Mouse (Mus musculus): ENCODE results near the gene Ccz1. TPM values are rescaled to one million over a fixed set of nuclear protein-coding genes. Genes with fewer than 3 reads are reported as not detected.

Ccz1 gene
- polyA plus RNA-seq (2012; rRNA removed): 53.6 and 54.9 TPM in 2 replicates

DNA sequence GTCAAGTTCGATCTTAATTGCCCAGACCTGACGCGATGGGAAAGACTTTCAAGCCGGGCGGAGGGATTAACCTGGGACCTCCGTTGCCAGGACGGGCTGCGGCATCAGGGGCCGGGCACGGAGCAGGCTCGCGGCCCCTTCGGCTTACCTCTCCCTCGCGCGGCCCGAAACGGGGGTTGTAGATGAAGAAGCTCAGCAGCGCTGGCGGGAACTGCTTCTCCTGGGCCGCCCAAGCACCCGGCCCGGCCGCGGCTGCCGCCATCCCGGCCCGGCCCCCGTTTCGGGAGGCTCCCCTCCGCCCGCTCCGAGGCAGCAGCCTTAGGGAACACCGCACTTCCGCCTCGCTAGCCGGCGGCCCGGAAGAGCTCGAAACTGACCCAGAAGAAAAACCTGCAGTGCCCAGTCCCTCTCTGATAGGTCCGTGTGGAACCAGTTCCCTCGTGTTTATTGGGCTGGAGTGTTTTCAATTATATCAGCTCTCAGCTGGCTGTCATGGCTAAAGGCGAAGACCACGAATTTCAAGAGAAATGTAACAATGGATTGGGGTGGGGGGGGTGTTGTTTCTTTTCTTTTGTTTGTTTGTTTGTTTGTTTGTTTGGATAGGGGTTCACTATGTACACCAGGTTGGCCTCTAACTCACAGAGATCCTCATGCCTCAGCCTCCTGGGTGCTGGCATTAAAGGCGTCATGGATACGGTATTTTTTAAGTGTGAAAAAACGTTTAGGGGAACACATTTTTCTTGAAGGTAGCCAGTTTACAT is at the start of gene Ccz1:
Gene Ccz1 (minus strand): TSS at position 327 of the 761 bp plus-strand sequence.
- TF ChIP-seq POLR2A (IDR thresholded peaks at IDR 0.05; ENCODE audit: borderline replicate concordance, extremely low read depth, insufficient read depth, insufficient read length, poor library complexity, severe bottlenecking): peak; percentile 75
- no peak for TF ChIP-seq CTCF (IDR thresholded peaks at IDR 0.05; ENCODE audit: borderline replicate concordance, extremely low read depth, insufficient read depth, insufficient read length)
- DNase-seq (ENCODE audit: low read depth): peak; percentile 96

DNA sequence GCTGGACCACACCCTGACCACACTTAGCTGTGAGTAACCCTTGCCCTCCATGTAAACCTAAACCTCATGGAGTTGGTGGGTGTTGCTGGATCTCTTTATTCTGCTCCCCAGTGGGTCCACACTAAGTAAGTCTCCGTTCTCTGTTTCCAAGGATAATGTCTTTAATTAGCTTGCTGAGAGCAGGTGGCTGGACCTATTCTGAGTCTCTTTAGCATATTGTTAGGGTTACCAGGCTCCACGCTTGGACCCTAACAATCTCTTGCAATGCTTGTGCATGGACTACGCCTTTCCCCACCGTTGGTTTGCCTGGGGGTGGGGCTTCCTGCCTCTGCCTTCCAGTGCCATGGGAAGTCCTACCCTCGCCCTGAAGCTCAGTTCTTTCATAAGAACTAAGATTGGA is 49.4 kb upstream of the Ccz1 start:
- no peak for TF ChIP-seq POLR2A (IDR thresholded peaks at IDR 0.05; ENCODE audit: borderline replicate concordance, extremely low read depth, insufficient read depth, insufficient read length, poor library complexity, severe bottlenecking)
- no peak for TF ChIP-seq CTCF (IDR thresholded peaks at IDR 0.05; ENCODE audit: borderline replicate concordance, extremely low read depth, insufficient read depth, insufficient read length)
- no peak for DNase-seq (ENCODE audit: low read depth)

DNA sequence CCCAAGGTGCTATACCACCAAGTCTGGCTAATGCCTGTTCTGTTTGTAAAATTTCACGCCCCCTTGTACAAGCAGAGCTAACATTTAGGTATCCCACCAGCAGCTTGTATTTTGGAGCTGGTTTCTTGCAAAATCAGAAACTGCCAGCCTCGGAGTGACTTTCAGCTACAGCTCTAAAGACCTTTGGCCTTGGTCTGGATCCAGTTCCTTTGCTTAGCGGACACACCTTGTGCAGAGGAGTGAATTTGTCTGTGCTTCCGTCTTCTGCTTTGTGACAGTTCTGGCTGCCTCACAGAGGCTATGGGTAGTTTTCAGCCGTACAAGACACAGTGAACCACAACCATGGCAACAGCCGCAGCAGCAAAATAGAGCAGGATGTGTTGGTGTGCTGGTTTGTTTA is 39.7 kb upstream of the Ccz1 start:
- no peak for TF ChIP-seq POLR2A (IDR thresholded peaks at IDR 0.05; ENCODE audit: borderline replicate concordance, extremely low read depth, insufficient read depth, insufficient read length, poor library complexity, severe bottlenecking)
- TF ChIP-seq CTCF (IDR thresholded peaks at IDR 0.05; ENCODE audit: borderline replicate concordance, extremely low read depth, insufficient read depth, insufficient read length): no peak
- DNase-seq (ENCODE audit: low read depth): no peak

DNA sequence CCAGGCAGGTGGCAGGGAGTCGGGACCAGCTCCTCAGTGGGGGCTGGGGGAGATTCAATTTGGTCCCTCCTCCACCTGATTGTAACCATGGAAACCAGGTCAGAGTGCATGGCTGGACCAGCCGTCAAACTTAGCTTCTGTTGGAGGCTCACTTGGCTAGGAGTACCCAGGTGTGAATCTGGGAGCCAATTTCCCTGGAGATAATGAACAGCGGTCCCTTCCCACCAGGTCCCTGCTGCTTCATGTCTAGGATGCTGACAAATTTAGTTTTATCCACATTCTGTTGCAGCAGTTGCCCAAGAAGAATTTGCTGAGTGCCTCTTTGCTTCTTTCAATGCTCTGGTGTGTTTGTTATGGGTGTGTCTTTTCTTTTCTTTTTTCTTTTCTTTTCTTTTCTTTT is 38.8 kb upstream of the Ccz1 start:
- TF ChIP-seq POLR2A (IDR thresholded peaks at IDR 0.05; ENCODE audit: borderline replicate concordance, extremely low read depth, insufficient read depth, insufficient read length, poor library complexity, severe bottlenecking): no peak
- no peak for TF ChIP-seq CTCF (IDR thresholded peaks at IDR 0.05; ENCODE audit: borderline replicate concordance, extremely low read depth, insufficient read depth, insufficient read length)
- DNase-seq (ENCODE audit: low read depth): peak; percentile 19

DNA sequence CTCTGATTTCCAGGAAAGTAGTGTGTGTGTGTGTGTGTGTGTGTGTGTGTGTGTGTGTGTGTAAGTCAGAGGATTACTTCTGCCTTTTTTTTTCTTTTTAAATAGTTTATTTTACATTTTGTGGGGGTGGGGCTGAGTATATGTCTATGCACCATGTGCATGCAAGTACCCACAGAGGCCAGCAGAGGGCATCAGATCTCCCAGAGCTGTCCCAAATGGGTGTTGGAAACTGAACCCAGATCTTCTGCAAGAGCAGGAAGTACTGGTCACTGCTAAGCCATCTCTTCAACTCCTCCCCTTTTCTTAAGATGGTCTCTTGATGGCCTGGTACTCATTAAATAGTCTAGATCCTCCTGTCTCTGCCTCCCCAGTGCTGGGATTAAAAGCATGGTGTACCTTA is 36.6 kb upstream of the Ccz1 start:
- DNase-seq (ENCODE audit: low read depth): no peak
- TF ChIP-seq CTCF (IDR thresholded peaks at IDR 0.05; ENCODE audit: borderline replicate concordance, extremely low read depth, insufficient read depth, insufficient read length) (peak; percentile 39; the same call in 1 of the 2 replicates), POLR2A (IDR thresholded peaks at IDR 0.05; ENCODE audit: borderline replicate concordance, extremely low read depth, insufficient read depth, insufficient read length, poor library complexity, severe bottlenecking) (no peak)

DNA sequence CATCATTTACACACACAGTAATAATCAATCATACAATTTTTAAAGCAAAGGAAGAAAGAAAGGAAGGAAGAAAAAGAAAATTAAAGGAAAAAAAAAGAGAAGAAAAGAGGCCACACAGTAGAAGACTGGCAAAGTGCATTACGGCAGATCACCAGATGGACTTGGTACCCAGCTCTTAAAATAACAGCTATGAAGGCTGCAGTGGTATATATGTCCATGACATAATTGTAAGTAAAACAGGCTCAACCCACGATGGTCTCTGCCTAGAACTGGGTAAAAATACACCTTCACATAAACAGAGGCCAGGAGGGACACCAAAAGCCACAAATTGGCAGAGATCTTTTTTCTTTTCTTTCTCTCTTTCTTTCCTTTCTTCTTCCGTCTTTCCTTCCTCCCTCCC is 35.2 kb upstream of the Ccz1 start:
- TF ChIP-seq CTCF (IDR thresholded peaks at IDR 0.05; ENCODE audit: borderline replicate concordance, extremely low read depth, insufficient read depth, insufficient read length) (no peak), POLR2A (IDR thresholded peaks at IDR 0.05; ENCODE audit: borderline replicate concordance, extremely low read depth, insufficient read depth, insufficient read length, poor library complexity, severe bottlenecking) (no peak)
- DNase-seq (ENCODE audit: low read depth): no peak

DNA sequence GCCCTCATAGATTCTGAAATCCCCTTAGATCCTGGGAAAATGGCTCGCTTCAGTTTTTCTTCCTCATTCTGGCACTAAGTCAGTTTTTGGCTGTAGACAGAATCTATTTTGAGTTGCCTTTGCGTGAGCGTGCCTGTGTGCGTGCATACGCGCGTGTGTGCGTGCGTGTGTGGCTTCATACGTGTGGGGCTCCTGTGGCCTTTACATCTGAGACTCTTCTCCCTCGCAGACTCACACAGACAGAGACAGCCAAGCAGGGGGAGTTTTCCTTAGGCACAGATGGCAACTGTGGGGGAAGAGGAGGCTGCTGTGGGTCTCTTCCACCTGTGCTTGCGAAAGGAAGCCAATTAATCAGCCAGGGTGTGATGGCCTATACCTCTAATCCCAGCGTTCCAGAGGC is 32.6 kb upstream of the Ccz1 start:
- peak; percentile 62 for DNase-seq (ENCODE audit: low read depth)
- no peak for TF ChIP-seq POLR2A (IDR thresholded peaks at IDR 0.05; ENCODE audit: borderline replicate concordance, extremely low read depth, insufficient read depth, insufficient read length, poor library complexity, severe bottlenecking)

DNA sequence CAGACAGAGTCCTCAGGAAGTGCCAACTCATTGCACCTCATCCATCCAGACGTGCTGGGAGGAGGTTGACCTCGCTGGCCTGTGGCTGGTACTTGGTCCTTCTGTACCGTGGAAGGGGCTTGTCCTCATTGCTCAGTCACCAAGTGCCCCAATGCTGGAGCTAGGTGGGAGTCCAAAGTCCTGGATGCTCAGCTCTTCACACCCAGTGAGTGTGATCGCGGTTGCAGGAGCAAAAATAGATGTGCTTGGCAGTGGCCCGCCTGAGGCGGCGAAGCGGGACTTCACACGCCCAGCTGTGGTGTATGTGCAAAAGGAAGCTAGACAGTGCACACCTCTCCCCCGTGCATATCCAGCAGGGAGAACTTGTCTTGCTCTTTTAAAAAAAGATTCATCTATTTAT is 28.5 kb upstream of the Ccz1 start:
- no peak for DNase-seq (ENCODE audit: low read depth)
- TF ChIP-seq CTCF (IDR thresholded peaks at IDR 0.05; ENCODE audit: borderline replicate concordance, extremely low read depth, insufficient read depth, insufficient read length): no peak
- no peak for TF ChIP-seq POLR2A (IDR thresholded peaks at IDR 0.05; ENCODE audit: borderline replicate concordance, extremely low read depth, insufficient read depth, insufficient read length, poor library complexity, severe bottlenecking)

DNA sequence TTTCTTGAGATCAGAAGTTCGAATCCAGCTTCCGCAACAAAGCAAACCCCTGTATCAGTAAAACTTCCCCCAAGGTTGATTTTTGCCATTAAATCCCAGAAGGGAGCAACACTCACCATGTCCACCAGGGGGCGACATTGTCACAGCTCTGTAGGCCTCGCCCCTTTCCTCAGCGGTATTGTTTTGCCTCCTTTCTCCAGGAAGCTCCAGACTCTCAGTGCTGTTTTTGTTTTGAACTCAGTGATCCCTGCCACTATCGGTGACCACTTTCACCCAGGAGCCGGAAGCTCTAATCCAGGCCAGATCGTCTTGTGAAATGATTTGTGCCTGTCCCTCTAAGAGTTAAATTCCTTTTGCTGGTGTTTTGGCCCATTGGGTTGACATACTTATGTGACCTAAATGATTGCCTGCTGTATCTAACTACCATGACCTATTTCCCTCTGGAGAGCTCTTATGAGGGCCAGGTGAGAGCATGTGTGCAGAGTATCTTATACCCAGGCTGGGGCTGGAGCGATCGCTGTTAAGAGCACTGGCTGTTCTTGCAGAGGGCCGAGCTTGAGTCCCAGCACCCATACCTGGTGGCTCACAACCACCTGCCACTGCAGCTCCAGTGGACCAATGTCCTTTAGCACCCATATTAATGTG is 26.2 kb upstream of the Ccz1 start:
- TF ChIP-seq POLR2A (IDR thresholded peaks at IDR 0.05; ENCODE audit: borderline replicate concordance, extremely low read depth, insufficient read depth, insufficient read length, poor library complexity, severe bottlenecking) (no peak), CTCF (IDR thresholded peaks at IDR 0.05; ENCODE audit: borderline replicate concordance, extremely low read depth, insufficient read depth, insufficient read length) (peak; percentile 94)
- DNase-seq (ENCODE audit: low read depth): peak; percentile 81

DNA sequence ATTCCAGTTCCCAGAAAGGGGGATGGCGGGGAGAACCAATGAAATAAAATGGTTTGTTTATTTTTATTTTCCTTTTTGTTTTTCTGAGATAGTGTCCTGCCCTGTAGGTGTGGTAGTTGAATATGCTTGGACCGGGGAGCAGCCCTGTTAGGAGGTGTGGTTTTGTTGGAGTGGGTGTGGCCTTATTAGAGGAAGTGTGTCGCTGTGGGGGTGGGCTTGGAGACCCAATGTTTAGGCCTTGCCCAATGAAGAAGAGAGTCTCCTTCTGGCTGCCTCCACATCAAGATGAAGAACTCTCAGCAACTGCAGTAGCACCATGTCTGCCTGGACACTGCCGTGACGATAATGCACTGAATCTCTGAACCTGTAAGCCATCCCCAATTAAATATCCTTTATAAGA is 25.2 kb upstream of the Ccz1 start:
- no peak for DNase-seq (ENCODE audit: low read depth)

DNA sequence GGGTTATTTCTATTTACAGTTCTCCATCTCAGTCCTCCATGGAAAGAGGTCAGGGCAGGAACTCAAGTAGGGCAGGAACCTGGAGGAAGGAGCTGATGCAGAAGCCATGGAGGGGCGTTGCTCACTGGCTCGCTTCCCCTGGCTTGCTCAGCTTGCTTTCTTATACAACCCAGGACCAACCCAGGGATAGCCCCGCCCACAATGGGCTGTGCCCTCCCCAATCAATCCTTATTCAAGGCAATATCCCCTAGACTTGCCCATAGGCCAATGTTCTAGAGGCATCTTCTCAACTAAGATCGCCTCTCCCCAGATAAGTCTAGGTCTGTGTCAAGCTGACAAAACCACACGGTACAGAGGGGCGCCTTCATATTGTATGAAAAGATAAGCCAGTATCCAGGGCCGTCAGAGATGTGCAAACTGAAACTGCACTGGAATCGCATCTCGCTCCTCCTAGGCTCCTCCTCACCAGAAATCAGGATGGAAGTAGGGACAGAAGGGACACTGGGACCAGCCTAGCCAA is 24.5 kb upstream of the Ccz1 start:
- DNase-seq (ENCODE audit: low read depth): no peak
- TF ChIP-seq CTCF (IDR thresholded peaks at IDR 0.05; ENCODE audit: borderline replicate concordance, extremely low read depth, insufficient read depth, insufficient read length) (no peak), POLR2A (IDR thresholded peaks at IDR 0.05; ENCODE audit: borderline replicate concordance, extremely low read depth, insufficient read depth, insufficient read length, poor library complexity, severe bottlenecking) (no peak)

More for the DNA sequence above, 25.2 kb upstream of the Ccz1 start:
- TF ChIP-seq POLR2A (IDR thresholded peaks at IDR 0.05; ENCODE audit: borderline replicate concordance, extremely low read depth, insufficient read depth, insufficient read length, poor library complexity, severe bottlenecking) (no peak), CTCF (IDR thresholded peaks at IDR 0.05; ENCODE audit: borderline replicate concordance, extremely low read depth, insufficient read depth, insufficient read length) (no peak)

DNA sequence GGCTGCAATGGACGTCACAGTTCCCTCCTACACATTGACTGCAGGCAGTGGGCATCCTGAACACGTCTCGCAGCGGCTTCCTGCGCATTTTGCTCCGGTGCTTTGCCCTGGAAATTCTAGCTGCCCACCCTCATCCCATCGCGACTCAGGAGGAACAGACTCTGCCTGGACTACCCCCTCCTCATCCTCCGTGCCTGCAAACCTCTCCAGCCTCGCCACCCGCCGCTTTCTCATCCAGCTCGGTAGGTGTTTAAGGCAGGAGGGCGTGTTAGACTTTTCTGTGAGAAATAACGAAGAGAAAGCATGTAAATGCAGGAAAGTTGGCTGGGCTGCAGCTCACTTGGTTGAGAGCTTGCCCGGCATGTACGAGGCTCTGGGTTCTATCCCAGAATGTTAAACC is 22.3 kb upstream of the Ccz1 start:
- TF ChIP-seq POLR2A (IDR thresholded peaks at IDR 0.05; ENCODE audit: borderline replicate concordance, extremely low read depth, insufficient read depth, insufficient read length, poor library complexity, severe bottlenecking): no peak
- no peak for TF ChIP-seq CTCF (IDR thresholded peaks at IDR 0.05; ENCODE audit: borderline replicate concordance, extremely low read depth, insufficient read depth, insufficient read length)
- DNase-seq (ENCODE audit: low read depth): no peak
